Mouse (Mus musculus) retina, adult 2 months (tissue): ENCODE results near the gene Serpinb13.
A peak's percentile ranks its signal among the peaks of the same experiment; 100 is the strongest.
"Not testable (repeated sequence)": the region's sequence is repeated elsewhere in the genome, so short reads cannot be mapped to it uniquely, and the experiment has no call there.

Experiments used
- DNase-seq: peaks from one replicate; pipeline ENCODE4 v3.0.0-alpha.2; 2012; ENCODE audit warnings: low read depth, low spot score

Serpinb13 gene

DNA sequence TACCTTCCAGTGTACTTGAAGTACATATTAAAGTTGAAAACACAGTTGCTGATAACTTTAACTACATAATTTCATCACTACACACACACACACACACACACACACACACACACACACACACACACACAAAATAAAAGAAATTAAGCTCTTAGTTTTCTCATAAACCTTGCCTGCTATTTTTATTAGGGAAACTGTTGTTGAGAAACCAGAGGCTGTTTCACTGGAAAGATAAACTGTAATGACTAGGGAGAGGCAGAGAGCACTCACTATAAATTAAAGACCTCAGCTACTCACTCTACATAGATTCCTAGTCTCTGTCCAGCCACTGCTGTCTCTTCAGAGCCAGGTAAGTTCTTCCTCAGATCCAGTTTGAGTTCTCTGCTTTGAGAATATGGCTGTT, at the start of gene Serpinb13:
Serpinb13 (plus strand) TSS at position 301 of the 400 bp plus-strand sequence.
- DNase-seq: no peak

GRCm38 (mm10) chr1:106931954-106932353, 48.8 kb upstream of the Serpinb13 start:
- no peak for DNase-seq

GRCm38 (mm10) chr1:106933658-106934057, 47.1 kb upstream of the Serpinb13 start:
- DNase-seq: no peak

- DNase-seq: no peak
Measured at GRCm38 (mm10) chr1:106934265-106934664, 46.5 kb upstream of the Serpinb13 start, which contains the start of gene Serpinb12. Gene Serpinb12 (plus strand): TSS chr1:106934449.

DNA sequence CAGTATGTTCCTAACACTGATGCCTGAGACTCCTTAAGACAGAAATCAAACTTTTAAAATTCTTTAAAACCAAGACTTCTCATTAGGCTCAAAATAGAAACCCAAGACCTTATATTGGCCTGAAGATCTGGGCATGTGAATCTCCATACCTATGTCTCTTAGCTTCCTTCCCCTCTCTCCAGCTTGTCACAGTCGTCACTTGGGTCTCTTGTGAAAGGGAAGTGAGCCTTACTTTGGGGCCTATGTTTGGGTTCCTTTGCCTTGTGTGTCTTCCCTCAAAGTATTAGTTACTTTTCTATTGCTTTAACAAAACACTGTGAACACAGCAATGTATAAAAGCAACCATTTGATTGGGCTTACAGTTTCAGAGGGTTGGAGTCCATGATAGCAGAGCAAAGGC, 33.6 kb upstream of the Serpinb13 start:
- DNase-seq: no peak

DNA sequence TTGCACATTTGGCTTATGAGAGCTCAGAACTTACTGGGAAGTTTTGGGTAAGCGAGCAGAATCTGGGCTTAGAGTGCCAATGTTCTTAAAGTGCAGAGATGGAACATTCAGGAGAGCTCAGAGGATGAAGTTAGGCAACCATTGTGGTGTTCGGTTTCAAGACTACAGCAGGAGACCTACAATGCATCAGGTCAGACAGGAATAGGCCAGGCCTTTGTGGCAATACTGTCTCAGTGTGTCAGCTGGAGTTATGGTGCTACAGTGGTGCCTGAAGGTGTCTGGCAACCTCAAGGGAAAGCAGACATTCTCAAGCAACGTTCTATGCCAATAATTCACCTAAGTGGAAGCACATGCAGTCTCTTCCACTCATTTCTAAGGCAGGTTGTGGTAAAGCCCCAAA, 20.8 kb upstream of the Serpinb13 start:
- no peak for DNase-seq

DNA sequence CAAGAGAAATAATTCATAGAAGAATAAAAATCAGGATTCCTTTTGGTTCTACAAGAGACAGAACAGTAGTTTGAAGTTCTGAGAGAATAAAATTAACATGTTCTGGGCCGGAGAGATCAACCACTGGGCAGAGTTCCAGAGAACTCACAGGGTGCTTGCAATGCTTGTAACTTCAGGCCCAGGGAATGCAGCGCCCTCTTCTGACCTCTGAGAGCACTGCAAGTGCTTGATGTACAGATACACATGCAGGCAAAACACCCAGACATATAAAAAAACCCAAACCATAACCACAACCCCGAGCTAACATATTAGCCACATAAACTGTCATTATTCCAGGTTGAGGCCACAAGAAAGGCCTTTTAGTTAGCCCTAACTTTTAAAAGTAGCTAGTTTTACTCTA, 19.8 kb upstream of the Serpinb13 start:
- no peak for DNase-seq

DNA sequence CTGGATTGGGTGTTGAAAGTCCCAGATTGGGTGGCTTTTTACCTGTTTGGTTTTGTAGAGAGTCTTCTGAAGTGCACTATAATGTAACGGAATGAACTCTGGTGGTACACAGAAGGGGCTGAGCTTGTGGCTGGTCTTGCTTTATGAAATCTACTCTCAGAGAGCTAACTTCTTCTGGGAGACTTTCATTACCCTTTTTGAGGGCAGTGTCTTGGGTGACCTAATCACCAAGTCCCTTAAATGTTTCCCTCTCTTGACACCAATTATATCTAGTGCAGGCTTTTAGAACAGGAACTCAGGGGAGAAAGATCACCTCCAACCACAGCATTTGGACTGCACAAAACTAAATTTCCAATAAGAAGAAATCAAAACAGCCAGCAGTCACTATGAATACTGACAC, 2.3 kb downstream of the Serpinb13 start:
- no peak for DNase-seq

DNA sequence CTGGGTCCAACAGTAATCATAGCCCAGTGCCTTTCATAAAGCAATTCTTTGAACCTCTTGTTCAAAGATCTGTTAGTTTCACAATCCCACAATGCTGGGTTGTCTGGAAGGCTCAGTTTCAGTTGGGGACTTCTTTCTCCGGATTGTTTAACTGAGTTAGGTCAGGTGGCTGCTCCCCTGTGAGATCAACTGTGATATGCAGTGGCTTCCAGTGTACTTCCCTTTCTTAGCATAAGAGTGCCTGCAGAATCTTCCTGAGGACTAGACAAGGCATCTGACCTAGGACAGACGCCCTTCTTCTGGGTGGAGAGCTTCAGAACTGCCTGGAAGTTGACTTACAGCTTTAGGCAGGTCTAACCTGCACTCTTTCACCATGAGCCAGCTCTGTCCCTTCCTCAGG, 3.1 kb downstream of the Serpinb13 start:
- DNase-seq: no peak

DNA sequence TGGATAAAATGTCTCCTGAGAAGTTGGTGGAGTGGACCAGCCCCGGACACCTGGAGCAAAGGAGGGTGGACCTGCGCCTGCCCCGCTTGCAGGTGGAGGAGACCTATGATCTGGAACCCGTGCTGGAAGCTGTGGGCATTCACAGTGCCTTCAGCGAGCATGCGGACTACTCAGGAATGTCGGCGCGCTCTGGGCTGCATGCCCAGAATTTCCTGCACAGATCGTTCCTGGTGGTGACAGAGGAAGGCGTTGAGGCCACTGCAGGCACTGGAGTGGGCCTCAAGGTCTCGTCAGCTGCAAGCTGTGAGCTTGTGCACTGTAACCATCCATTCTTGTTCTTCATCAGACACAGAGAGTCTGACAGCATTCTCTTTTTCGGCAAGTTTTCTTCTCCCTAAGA, 19.6 kb downstream of the Serpinb13 start:
- no peak for DNase-seq

GRCm38 (mm10) chr1:107001754-107002153, 21.0 kb downstream of the Serpinb13 start:
- DNase-seq: no peak

GRCm38 (mm10) chr1:107006316-107006715, 25.5 kb downstream of the Serpinb13 start:
- no peak for DNase-seq

GRCm38 (mm10) chr1:107014530-107014929, 33.7 kb downstream of the Serpinb13 start:
- DNase-seq: peak; percentile 3

- DNase-seq: no peak
Measured at GRCm38 (mm10) chr1:107015210-107015609, 34.4 kb downstream of the Serpinb13 start.

DNA sequence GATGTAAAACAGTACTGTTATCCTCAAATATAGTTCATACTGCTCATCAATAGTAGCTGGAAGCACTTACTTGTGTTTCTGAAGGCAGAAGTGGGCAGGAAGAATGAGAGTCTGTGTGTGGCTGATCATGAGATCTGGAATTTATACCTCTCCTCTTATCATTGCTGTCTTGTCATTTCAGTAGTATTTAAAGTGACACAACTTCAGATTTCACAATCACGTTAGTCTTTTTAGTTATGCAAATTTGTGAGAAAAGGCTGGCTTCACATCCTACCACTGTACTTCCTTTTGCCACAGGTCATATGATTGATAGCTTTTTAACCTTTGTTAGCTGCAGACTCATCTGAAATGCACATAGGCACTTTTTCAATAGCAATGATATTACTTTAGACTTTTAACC, 45.1 kb downstream of the Serpinb13 start:
- DNase-seq: no peak

DNA sequence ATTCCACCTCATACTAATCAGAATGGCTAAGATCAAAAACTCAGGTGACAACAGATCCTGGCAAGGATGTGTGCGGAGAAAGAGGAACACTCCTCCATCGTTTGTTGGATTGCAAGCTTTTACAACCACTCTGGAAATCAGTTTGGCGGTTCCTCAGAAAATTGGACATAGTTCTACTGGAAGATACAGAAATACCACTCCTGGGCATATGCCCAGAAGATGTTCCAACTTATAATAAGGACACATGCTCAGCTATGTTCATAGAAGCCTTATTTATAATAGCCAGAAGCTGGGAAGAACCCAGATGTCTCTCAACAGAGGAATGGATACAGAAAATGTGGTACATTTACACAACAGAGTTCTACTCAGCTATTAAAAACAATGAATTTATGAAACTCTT, 53.5 kb downstream of the Serpinb13 start:
- not testable (repeated sequence) for DNase-seq
